Mouse (Mus musculus) hindbrain, embryonic 15.5 days (tissue): ENCODE data around the gene Gm28047. TPM values are rescaled to one million over a fixed set of nuclear protein-coding genes. Genes with fewer than 3 reads are reported as not detected.
"Not testable (repeated sequence)": the region's sequence is repeated elsewhere in the genome, so short reads cannot be mapped to it uniquely, and the experiment has no call there.

Experiments
- ATAC-seq: fragments of 200-750 bp; cut with Nextera tagmentation; 2 replicates; pipeline ENCODE4 v1.8.0; 2017; ENCODE audit warnings: low read depth, moderate number of reproducible peaks, moderate TSS enrichment; ENCODE audit not compliant: low FRiP score
- H3K27ac ChIP-seq: fragments of 300-500 bp; sonication (generic); replicated peaks from 2 replicates; pipeline ENCODE4 v1.5.1; 2015; ENCODE audit warnings: mild to moderate bottlenecking, inconsistent platforms
- H3K27me3 ChIP-seq: fragments of 300-500 bp; sonication (generic); 2 replicates; pipeline ENCODE4 v1.6.1; 2015; ENCODE audit warnings: control low read depth, inconsistent platforms
- H3K36me3 ChIP-seq: fragments of 300-500 bp; sonication (generic); 2 replicates; pipeline ENCODE4 v1.6.1; 2015; ENCODE audit warnings: control low read depth, inconsistent platforms
- H3K4me1 ChIP-seq: fragments of 300-500 bp; sonication (generic); replicated peaks from 2 replicates; pipeline ENCODE4 v1.6.1; 2015; ENCODE audit warnings: control low read depth, inconsistent platforms
- H3K4me2 ChIP-seq: fragments of 300-500 bp; sonication (generic); 2 replicates; pipeline ENCODE4 v1.6.1; 2015; ENCODE audit warnings: moderate library complexity, mild to moderate bottlenecking, inconsistent platforms
- H3K4me3 ChIP-seq: fragments of 300-500 bp; sonication (generic); 2 replicates; pipeline ENCODE4 v1.5.1; 2015; ENCODE audit warnings: mild to moderate bottlenecking, inconsistent platforms
- H3K9ac ChIP-seq: fragments of 300-500 bp; sonication (generic); 2 replicates; pipeline ENCODE4 v1.6.1; 2015; ENCODE audit warnings: inconsistent platforms
- H3K9me3 ChIP-seq: fragments of 300-500 bp; sonication (generic); 2 replicates; pipeline ENCODE4 v1.6.1; 2016; ENCODE audit warnings: control low read depth, inconsistent platforms
- WGBS: fragments of 180-500 bp; shearing (Covaris S2); methylation state at CpG from one replicate; pipeline ENCODE4 v1.1.7; 2015; 5-methylcytosine and 5-hydroxymethylcytosine counted together
- polyA plus RNA-seq: library from polyadenylated mRNA; unstranded; fragments of >200 nt; fragmentation: Nextera tagmentation; extraction: Ambion mirVana; gene quantifications from 2 replicates; pipeline ENCODE4 v1.2.1, GENCODE M21; 2015

Gm28047 gene
- polyA plus RNA-seq, 1 experiment from 2014 or later = not detected

DNA sequence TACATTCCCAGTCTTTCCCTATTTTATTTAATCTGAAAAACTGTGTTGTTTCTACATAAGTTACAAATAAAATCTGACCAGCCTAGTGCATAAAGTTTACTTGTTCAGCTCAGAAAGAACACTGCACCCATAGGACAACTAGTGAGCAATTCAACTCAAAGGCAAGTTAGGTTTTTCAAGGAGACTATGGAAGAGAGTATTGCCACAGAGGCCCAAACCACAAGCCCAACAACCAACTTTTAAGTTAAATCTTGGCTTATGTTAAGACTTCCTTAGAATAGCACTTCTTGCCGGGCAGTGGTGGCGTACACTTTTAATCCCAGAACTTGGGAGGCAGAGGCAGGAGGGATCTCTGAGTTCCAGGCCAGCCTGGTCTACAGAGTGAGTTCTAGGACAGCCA lies 8.7 kb downstream of the Gm28047 start:
- no peak overlapping the region for H3K9ac ChIP-seq
- WGBS = 95% methylated on average over 2 of the region's 2 CpGs
- H3K36me3 ChIP-seq = no peaks in the 10 kb centered on the region
- H3K27me3 ChIP-seq = no peaks in the 10 kb centered on the region
- no peak for ATAC-seq
- H3K27ac ChIP-seq = no peak overlapping the region
- H3K4me3 ChIP-seq = no peak overlapping the region
- H3K9me3 ChIP-seq = no peaks in the 10 kb centered on the region
- H3K4me2 ChIP-seq = no peak overlapping the region
- H3K4me1 ChIP-seq = no peaks in the 10 kb centered on the region

DNA sequence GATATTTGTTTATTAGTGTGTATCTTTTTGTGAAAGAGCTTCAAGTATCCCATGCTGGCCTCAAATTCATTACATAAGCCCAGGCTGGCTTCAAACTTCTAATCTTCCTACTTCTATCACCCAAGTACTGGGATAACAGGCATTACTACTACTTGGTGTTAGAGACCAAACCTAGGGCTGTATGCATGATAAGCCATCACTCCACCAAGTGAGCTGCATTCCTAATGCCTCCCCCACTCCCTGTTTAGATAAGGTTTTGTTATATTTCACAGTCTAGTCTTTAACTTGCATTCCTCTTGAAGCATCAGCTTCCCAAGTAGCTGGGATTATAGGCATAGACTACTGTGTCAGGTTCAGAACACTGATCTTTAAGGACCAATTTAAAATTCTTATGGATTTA lies 10.6 kb downstream of the Gm28047 start:
- Histone ChIP-seq H3K4me2 (no peak overlapping the region), H3K4me3 (no peak overlapping the region), H3K36me3 (no peaks in the 10 kb centered on the region), H3K9ac (no peak overlapping the region), H3K4me1 (no peaks in the 10 kb centered on the region), H3K9me3 (no peaks in the 10 kb centered on the region), H3K27me3 (no peaks in the 10 kb centered on the region), H3K27ac (no peak overlapping the region)
- ATAC-seq = no peak

DNA sequence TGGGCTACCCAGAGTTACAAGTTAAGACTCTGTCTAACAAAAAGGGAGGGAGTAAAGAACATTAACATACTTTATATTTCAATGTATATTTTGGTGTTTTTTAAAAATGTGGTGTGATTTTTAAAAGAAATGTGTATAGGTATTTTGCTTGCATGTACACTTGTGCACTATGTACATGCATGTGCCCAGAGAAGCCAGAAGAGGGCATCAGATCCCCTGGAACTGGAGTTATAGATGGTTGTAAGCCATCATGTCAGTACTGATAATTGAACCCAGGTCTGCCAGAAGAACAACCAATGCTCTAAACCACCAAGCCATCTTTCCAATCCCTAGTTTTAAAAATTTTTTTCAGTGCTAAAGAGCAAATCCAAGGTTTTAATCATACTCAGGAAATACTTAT lies 11.9 kb downstream of the Gm28047 start:
- Histone ChIP-seq H3K4me2 (no peak overlapping the region), H3K9ac (no peak overlapping the region), H3K36me3 (no peaks in the 10 kb centered on the region), H3K27ac (no peak overlapping the region), H3K27me3 (no peaks in the 10 kb centered on the region), H3K4me3 (no peak overlapping the region), H3K4me1 (no peaks in the 10 kb centered on the region), H3K9me3 (no peaks in the 10 kb centered on the region)
- no peak for ATAC-seq

DNA sequence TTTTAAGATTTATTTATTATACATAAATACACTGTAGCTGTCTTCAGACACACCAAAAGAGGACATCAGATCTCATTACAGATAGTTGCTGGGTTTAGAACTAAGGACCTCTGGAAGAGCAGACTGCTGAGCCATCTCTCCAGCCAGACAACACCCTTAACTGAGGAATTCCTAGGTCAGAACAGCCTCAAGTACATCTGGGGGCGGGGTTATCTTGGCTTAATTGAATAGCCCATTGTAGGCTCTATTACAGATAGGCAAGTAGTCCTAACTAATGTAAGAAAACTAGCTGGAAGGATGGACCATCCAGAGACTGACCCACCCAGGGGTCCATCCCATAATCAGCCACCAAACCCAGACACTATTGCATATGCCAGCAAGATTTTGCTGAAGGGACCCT lies 16.3 kb downstream of the Gm28047 start:
- not testable (repeated sequence) for H3K27me3 ChIP-seq, H3K4me2 ChIP-seq

DNA sequence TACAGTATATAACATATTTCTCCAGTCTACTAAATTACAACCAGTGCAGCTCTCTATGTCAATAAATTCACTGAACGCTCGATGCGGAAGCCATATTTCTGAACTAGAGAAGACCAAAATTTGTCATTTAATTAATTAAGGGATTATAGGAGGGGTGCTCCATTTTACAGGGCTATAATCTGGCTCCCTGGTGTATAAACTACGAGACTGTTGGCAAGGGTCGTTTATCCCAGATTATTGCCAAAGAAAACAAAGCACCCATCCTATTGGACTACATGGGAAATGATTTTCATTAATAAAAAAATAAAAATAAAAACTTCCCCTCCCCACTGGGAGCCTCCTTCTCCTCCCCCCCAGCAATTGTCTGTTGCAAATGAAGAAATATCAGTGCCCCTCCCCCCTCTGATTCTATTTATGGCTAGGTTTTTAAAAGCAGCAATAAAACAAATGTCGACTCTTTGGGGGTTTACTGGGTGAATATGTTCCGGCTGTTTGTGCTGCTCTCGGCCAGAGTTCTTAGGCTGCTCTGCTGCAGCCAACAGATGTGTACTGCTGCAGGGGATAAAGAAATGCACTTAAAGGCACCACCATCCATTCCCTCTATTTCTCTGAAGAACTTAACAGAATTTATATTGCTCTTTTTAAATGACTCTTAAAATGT lies 30.7 kb downstream of the Gm28047 start:
- H3K9me3 ChIP-seq = no peaks in the 10 kb centered on the region
- H3K4me2 ChIP-seq = peak overlapping the region; percentile 30
- peak overlapping the region; percentile 34; the same call in 1 of the 2 replicates for H3K27ac ChIP-seq
- no peak overlapping the region for H3K4me3 ChIP-seq
- no peaks in the 10 kb centered on the region for H3K36me3 ChIP-seq
- no peaks in the 10 kb centered on the region for H3K27me3 ChIP-seq
- H3K4me1 ChIP-seq = peaks cover 18% of the 10 kb centered on the region
- H3K9ac ChIP-seq = no peak overlapping the region
- no peak for ATAC-seq
- 34% methylated on average over 8 of the region's 8 CpGs for WGBS

More for the DNA sequence above, 16.3 kb downstream of the Gm28047 start:
- H3K4me3 ChIP-seq, H3K9ac ChIP-seq, H3K4me1 ChIP-seq, H3K27ac ChIP-seq, ATAC-seq, H3K9me3 ChIP-seq, H3K36me3 ChIP-seq: not testable (repeated sequence)
- WGBS = 84% methylated on average over 1 of the region's 1 CpGs

DNA sequence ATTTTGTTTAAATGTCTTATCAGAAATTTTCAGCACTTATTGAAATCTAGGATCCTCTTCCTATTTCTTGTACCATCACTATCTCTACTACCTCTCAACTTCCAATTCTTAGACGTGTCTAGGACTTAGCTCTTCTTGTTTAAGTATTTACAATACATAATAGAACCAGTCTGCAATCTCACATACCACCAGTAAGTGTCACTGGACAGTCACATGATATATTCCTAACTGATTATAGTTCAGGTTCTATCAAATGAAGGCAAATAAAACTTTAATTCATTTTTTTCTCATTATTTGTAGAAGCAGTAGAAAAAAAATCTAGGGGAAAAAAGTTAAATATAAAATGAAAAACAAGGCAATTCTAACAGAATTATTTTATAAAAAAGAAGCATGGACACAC lies 32.2 kb downstream of the Gm28047 start:
- Histone ChIP-seq H3K4me1 (peaks cover 18% of the 10 kb centered on the region), H3K4me3 (no peak overlapping the region), H3K36me3 (no peaks in the 10 kb centered on the region), H3K27me3 (no peaks in the 10 kb centered on the region), H3K4me2 (no peak overlapping the region), H3K9ac (no peak overlapping the region), H3K9me3 (no peaks in the 10 kb centered on the region), H3K27ac (no peak overlapping the region)
- no peak for ATAC-seq
- WGBS = 43% methylated on average over 1 of the region's 1 CpGs

DNA sequence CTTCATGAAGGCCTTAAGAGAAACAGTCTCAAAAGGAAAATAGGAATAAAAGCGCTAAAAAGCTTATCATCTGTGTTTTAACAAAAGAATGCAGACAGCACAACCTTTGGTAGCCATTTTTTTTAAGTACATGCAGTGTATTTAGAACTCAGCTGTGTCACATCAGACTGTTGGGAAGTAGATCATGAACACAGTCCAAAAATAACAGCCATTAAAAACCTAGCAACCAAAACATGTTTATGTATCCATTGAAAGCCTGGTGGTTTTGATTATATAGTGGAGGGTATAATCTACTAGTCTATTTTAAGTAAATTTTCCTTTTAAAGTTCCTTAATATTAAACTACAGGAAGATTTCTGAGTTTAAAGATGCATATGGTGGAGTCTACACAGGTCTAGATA lies 34.3 kb downstream of the Gm28047 start:
- H3K4me1 ChIP-seq = peaks cover 26% of the 10 kb centered on the region
- no peak overlapping the region for H3K9ac ChIP-seq
- no peaks in the 10 kb centered on the region for H3K9me3 ChIP-seq

DNA sequence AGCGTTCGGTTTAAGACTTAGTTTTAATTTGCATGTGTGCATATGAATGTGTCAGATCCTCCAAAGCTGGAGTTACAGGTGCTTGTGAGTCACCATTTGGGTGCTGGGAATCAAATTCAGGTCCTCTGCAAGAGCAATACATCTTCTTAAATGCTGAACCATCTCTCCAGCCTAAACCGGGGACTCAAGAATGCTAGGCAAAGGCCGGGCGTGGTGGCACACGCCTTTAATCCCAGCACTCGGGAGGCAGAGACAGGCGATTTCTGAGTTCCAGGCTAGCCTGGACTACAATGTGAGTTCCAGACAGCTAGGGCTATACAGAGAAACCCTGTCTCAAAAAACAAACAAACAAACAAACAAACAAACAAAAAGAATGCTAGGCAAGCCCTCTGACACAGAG lies 35.0 kb downstream of the Gm28047 start:
- no peak overlapping the region for H3K9ac ChIP-seq
- no peak overlapping the region for H3K4me3 ChIP-seq
- peaks cover 26% of the 10 kb centered on the region for H3K4me1 ChIP-seq
- H3K4me2 ChIP-seq = no peak overlapping the region
- ATAC-seq = no peak
- 95% methylated on average over 8 of the region's 8 CpGs for WGBS
- H3K36me3 ChIP-seq = no peaks in the 10 kb centered on the region
- H3K9me3 ChIP-seq = no peaks in the 10 kb centered on the region
- H3K27me3 ChIP-seq = no peaks in the 10 kb centered on the region
- H3K27ac ChIP-seq = no peak overlapping the region

More for the DNA sequence above, 34.3 kb downstream of the Gm28047 start:
- no peak overlapping the region for H3K27ac ChIP-seq
- WGBS = 95% methylated on average over 1 of the region's 1 CpGs
- H3K27me3 ChIP-seq = no peaks in the 10 kb centered on the region
- ATAC-seq = no peak
- H3K4me2 ChIP-seq = no peak overlapping the region
- no peaks in the 10 kb centered on the region for H3K36me3 ChIP-seq
- no peak overlapping the region for H3K4me3 ChIP-seq

DNA sequence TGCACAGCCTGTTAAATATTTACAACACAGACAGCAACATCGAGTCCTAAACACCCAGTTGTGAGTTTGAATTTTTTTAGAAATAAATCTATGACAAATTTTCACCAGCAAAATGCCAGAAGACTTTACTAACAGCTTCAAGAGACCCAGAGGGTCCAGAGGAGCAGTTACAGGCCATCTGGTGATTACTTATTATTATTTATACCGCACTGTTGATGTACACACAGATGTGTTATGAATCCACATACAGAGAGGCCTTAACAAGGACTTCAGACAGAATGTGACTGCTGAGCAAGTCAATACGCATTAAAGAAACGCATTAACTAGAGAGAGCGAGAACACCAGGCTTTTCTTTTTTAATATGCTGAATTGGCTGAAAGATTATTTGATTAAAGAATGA lies 39.4 kb downstream of the Gm28047 start:
- Histone ChIP-seq H3K9me3 (no peaks in the 10 kb centered on the region), H3K4me3 (no peak overlapping the region), H3K27ac (peak overlapping the region; percentile 75), H3K4me1 (peaks cover 21% of the 10 kb centered on the region), H3K27me3 (no peaks in the 10 kb centered on the region), H3K36me3 (no peaks in the 10 kb centered on the region), H3K9ac (no peak overlapping the region), H3K4me2 (no peak overlapping the region)
- 49% methylated on average over 5 of the region's 5 CpGs for WGBS
- no peak for ATAC-seq

DNA sequence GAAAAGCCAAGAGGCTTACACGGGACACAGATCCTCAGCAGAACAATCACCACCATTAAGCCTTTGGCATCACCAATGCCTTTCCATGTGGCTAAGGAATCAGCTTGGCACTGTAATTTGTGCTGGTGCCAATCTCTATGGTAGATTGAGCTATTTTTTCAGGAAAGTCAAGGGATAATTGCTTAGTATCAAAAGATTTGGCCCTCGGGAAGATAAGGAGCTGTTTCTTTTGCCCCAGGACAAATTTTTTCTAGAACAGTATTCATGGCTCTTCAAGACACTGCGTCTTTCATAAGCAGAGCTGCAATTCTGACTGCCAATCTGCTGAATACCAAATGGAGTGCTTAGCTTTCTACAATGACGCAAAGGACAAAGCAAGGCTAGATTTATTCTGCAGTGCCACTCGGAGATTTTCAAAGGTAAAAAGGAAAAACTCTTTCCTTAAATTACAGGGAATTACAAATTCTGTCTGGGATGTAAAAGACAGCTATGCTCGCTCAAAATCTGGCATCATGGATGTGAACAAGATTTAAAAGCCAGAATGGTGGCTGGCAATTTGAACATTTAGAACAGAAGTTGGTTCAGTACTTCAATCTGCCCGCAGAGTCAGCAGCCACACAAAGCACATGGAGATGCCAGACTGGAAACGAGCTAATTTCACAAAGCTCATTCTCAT lies 41.0 kb downstream of the Gm28047 start:
- ATAC-seq = peak; percentile 73
- peaks cover 21% of the 10 kb centered on the region for H3K4me1 ChIP-seq

DNA sequence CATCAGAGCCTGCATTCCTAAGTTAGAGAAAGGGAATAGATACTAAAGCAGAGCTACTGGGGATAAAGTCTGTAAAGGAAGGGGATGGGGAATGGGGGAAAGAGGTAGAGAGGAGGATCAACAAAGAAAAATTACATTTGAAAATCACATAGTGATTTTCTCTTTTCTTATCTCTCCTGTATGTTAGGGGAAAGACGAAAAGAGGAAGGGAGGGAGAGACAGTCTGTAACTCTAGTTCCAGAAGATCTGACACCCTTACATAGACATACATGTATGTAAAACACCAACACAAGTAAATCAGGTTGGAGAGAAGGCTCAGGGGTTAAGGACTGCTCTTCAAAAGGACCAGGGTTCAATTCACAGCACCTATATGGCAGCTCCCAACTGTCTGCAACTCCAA lies 43.7 kb downstream of the Gm28047 start:
- H3K4me1 ChIP-seq = peaks cover 16% of the 10 kb centered on the region
- no peaks in the 10 kb centered on the region for H3K27me3 ChIP-seq
- no peaks in the 10 kb centered on the region for H3K9me3 ChIP-seq
- no peaks in the 10 kb centered on the region for H3K36me3 ChIP-seq
- WGBS = 83% methylated on average over 1 of the region's 1 CpGs
- H3K4me3 ChIP-seq = no peak overlapping the region
- no peak for ATAC-seq
- no peak overlapping the region for H3K9ac ChIP-seq
- no peak overlapping the region for H3K4me2 ChIP-seq
- no peak overlapping the region for H3K27ac ChIP-seq

More for the DNA sequence above, 41.0 kb downstream of the Gm28047 start:
- no peaks in the 10 kb centered on the region for H3K27me3 ChIP-seq
- no peak overlapping the region for H3K4me3 ChIP-seq
- no peaks in the 10 kb centered on the region for H3K36me3 ChIP-seq
- H3K4me2 ChIP-seq = peak overlapping the region; percentile 13
- no peaks in the 10 kb centered on the region for H3K9me3 ChIP-seq
- H3K27ac ChIP-seq = peak overlapping the region; percentile 83
- H3K9ac ChIP-seq = peak overlapping the region; percentile 13; the same call in 1 of the 2 replicates
- WGBS = 33% methylated on average over 8 of the region's 8 CpGs

DNA sequence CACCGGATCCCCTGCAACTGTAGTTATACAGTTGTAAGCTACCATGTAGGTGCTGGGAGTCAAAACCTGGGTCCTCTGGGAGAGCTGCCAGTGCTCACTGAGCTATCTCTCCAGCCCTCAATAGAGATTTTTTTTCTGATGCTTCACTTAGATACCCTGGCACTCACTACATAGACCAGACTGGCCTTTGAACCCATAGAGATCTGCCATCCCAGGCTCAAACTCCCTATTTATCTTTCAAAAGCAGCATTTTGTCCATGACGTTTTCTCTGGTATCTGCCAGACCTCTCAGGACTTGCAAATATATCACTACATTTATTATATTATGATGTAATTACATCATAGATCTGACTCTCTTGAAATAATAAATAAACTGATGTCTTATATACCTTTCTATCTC lies 46.5 kb downstream of the Gm28047 start:
- Histone ChIP-seq H3K27ac (no peak overlapping the region), H3K4me1 (no peaks in the 10 kb centered on the region; the same call in 1 of the 2 replicates), H3K4me2 (no peak overlapping the region), H3K36me3 (no peaks in the 10 kb centered on the region), H3K9me3 (no peaks in the 10 kb centered on the region), H3K9ac (no peak overlapping the region), H3K27me3 (no peaks in the 10 kb centered on the region), H3K4me3 (no peak overlapping the region)
- no peak for ATAC-seq
- WGBS = 86% methylated on average over 2 of the region's 2 CpGs

DNA sequence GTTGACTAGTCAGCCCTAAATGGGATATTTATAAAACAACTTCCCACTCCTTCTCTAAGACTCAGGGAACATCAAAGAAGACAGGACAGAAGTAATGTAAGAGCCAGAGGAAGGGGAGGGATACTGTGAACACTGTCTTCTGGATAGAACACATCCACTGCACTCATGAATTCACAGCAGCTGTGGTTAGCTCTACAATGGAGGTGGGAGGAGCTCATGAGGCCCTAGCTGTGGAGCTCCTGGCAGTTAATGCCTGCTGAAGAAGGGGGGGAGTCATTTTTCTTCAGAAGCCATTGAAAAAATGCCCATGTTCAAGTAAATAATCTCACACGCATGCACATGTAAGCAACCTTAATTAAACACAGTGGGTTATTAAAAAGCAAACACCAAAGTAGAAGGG lies 47.9 kb downstream of the Gm28047 start:
- H3K4me3 ChIP-seq = no peak overlapping the region
- no peak overlapping the region for H3K4me2 ChIP-seq
- H3K9me3 ChIP-seq = no peaks in the 10 kb centered on the region
- WGBS = 64% methylated on average over 1 of the region's 1 CpGs
- H3K36me3 ChIP-seq = no peaks in the 10 kb centered on the region
- ATAC-seq = no peak
- no peak overlapping the region for H3K27ac ChIP-seq
- H3K9ac ChIP-seq = no peak overlapping the region
- no peaks in the 10 kb centered on the region for H3K27me3 ChIP-seq
- H3K4me1 ChIP-seq = no peaks in the 10 kb centered on the region
